Mouse (Mus musculus) kidney, adult 2 months (tissue): ENCODE data around the gene Dusp14.

ENCODE experiments used
- CTCF ChIP-seq: fragments of 200-500 bp; conservative IDR thresholded peaks from 2 replicates; pipeline ENCODE4 v1.5.1; 2011; ENCODE audit warnings: low read depth, mild to moderate bottlenecking, control low read depth, low read length, moderate library complexity, mixed read lengths; ENCODE audit not compliant: insufficient read depth, insufficient read length
- POLR2A ChIP-seq: fragments of 200-500 bp; IDR thresholded peaks from one replicate; pipeline ENCODE4 v1.6.1; 2011; ENCODE audit warnings: low read depth, low read length, control low read depth

DNA sequence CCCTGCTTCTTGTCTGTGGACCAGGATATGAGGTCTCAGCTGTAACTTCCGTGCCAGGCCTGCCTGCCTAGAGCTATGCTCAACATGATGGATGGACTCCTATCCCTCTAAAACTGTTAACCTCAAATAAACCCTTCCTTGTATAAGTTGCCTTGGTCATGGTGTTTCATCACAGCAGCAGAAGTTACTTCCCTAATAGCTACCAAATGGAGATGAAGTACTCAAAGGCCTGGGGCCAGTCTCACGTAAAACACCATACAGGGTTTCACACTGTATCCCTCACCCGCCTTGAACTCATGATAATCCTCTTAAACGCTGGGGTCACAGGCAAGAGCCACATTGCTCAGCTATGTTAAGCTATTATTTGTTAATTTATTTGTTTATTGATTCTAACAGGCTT is 48.4 kb upstream of the Dusp14 start:
- TF ChIP-seq CTCF, result no peak
- TF ChIP-seq POLR2A, result no peak
